Mouse (Mus musculus) right cerebral cortex, postnatal 14 days (tissue): Measurements from ENCODE around the gene Gm17428.
A peak's percentile ranks its signal among the peaks of the same experiment; 100 is the strongest.
"Not testable (repeated sequence)": the region's sequence is repeated elsewhere in the genome, so short reads cannot be mapped to it uniquely, and the experiment has no call there.

ENCODE experiments used
- DNase-seq: peaks from one replicate; pipeline ENCODE4 v3.0.0; 2022

Gm17428 gene

GRCm38 (mm10) chr14:54976633-54977032 lies at the start of gene Gm17428:
Gene Gm17428 (plus strand): TSS chr14:54976933.
- DNase-seq: no peak

GRCm38 (mm10) chr14:54927296-54927695 lies 49.4 kb upstream of the Gm17428 start:
- no peak for DNase-seq

DNA sequence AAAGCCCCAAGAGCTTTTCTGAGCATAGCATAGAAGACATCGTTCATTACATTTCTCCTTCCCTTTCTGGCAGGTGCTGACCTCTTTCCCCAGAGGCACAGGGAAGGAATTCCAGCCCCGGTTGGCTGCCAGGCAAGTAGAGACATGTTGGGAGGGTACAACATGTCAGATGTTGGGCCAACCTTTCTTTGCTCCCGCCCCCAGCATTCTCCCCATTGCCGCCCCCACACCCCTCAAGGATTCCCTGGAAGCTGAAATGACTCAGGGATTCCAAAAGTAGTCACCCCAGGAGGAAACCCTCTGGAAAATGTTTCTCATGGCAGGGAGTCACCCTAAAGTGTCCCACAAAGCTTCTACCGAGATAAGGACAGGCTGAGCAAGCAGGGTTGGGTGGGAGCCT lies 46.9 kb upstream of the Gm17428 start:
- DNase-seq: no peak

GRCm38 (mm10) chr14:54930431-54930830 lies 46.3 kb upstream of the Gm17428 start:
- DNase-seq: no peak

GRCm38 (mm10) chr14:54932645-54933150 lies 44.0 kb upstream of the Gm17428 start, which contains the start of gene Il25:
Gene Il25 (plus strand): TSS chr14:54932695.
- no peak for DNase-seq

DNA sequence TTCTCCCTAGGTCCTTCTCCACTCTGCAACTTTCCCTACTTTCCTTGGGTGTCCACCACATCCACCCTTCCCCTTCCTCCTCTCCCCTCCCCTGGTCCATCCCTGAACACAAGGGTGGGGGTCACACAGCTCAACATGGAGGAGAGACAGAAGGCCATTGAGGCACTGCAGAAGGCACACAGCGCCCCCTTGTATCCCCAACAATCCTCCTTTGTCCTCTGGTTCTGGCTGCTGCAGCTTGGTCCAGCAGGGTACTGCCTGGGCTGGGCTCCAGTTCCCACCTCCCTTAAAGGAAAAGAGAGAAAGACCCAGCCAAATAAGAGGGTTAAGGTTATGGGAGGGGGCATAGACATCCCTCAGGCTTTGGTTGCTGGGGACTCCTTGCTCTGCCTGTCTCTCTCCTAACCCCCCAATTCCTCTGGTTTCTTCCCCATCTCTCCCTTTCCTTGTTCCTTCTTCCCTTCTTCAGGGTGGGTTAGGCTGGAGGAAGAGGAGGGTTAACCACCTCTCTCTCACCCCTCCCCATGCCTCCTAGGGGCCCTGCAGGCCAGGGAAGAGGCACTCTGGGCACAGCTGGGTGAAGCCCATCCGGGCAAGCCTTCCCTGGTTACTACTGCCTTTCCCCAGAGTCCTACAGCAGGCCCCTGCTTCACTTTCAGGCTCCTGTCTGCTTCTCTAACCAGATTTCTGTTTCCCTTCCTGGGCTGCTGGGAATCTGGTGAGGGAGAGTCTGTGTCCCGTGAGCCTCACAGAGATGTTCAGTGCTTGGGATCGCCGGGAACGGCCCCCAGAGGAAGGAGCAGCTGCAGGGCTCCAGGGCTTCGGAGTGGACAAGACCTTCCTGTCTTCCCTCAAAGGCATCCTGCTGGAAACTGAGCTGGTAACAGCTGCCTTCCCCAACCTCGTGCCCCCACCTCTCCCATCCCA lies 40.6 kb upstream of the Gm17428 start, which contains the start of gene Cmtm5:
Cmtm5 (plus strand) TSS at position 358 of the 927 bp plus-strand sequence.
- peak; percentile 52 for DNase-seq

DNA sequence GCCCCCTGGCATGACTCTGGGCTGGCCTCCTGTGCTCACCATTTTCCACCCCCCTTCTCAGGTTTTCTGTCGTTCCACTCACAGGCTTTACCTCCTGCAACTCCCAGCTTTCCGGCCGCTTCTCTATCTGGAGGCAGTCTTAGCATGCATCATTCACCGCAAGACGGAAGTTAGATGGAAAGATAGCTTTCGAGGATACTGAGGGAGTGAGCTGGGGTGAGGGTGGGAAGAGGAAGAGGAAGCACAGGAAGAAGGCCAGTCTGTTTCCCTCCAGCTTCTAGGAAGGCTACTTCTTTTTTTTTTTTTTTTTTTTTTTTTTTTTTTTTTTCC lies 39.9 kb upstream of the Gm17428 start:
- no peak for DNase-seq

DNA sequence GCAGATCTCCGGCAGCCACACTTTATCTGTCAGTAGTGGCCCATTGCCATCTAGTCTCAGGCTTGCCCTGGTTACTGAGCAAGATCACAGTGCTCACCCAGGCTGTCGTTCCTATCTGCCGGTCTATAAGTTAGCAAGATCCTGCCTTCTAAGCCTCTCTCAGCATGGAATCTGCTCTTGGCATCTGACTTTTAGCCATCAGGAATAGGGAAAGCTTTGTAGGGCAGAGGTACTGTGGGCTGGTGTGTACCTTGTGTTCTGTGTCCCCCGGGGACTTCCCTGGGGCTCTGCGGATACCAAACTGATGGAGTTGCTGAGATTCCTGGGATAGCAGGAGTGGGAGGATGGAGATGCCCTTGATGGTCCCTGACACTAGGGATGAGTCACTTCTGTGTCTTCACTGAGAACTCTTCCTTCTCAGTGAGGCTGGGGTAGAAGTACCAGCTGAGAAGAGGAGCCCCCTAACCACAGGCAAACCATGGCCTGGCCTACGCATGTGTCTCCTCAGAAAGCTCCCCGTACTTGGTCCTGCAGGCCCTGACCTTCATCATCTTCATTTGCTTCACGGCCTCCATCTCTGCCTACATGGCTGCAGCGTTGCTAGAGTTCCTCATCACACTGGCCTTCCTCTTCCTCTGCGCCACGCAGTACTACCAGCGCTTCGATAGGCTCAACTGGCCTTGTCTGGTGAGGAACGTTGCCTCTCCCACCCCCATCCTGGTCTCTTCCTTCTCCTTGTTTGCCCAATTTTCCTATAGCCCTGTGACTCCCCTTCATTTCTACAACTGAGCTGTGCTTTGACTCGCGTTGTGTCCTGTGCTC lies 39.2 kb upstream of the Gm17428 start:
- no peak for DNase-seq

- DNase-seq: no peak
Measured at GRCm38 (mm10) chr14:54938431-54939219, 38.1 kb upstream of the Gm17428 start.

DNA sequence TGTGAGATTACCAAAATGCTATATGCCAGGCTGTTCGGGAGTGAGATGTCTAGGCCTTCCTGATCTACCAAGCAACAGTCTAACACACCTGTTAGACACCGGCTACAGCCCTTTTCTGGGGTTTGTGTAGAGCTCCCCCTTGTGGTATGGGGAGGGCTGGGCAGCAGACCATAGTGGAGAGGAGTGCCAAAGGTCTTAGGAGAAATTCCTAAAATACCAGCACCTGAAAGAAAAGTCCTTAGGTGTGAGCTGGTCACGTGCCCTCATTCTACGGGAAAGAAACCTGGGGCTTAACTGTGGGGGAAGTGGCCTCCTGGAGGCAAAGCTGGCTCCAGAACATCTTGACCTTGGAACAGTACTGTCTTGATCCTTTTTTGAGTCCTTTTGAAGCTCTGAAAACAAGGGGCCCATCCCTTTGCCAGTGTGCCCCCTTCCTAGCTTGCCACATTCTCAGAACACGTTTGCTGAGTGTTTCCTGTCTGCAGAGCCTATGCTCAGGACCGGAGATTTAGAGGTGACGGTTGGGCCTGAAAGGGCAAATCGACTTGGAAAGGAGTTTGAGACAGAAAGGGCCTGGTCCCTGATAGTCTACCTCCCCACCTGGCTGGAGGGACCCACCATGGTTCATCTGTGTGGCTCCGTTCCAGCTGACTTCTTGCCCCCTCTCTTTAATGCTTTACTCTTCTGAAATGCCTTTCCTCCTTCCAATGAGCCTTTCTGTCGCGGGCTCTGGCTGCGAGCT lies 37.1 kb upstream of the Gm17428 start:
- no peak for DNase-seq

- DNase-seq: no peak
Measured at GRCm38 (mm10) chr14:54940176-54940530, 36.6 kb upstream of the Gm17428 start.

- no peak for DNase-seq
Measured at GRCm38 (mm10) chr14:54941024-54941978, 35.4 kb upstream of the Gm17428 start.

DNA sequence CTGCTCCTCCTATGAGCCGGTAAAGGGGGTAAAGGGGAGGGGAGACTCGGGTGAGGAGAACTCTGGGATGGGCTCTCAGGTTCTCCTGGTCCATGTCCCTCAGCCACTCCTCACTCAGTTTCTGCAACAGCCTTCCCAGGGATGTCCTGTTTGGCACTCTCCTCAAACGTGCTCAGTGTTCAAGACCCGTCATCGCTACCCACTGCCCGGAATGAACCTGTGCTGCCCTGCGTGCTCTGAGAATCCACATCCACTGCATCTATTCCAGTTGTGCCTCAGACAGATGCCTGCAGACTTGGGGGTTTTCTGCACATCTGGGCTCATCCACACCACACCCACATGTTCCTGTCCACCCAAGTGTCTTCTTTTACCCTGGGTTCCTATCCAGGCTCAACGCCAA lies 34.3 kb upstream of the Gm17428 start:
- DNase-seq: no peak

DNA sequence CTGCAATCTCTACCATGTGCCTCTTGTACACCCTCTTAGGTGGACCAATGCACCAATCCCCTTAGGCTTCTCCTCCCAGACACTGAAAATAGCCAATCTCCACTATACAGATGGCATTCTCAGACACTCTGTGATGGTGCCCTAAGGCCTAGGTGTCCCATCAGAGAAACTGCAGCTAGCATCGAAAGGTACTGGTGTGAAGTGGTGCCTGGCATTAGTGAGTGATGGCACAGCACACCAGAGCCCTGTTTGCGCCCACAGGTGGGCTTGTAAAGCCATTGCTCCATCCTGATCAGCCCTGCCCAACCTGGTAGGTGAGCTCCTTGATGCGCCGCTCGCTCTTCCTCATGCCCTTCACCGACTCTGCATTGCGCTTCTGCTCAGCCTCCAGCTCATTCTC lies 32.8 kb upstream of the Gm17428 start:
- no peak for DNase-seq

GRCm38 (mm10) chr14:54944939-54945338 lies 31.8 kb upstream of the Gm17428 start:
- DNase-seq: no peak

DNA sequence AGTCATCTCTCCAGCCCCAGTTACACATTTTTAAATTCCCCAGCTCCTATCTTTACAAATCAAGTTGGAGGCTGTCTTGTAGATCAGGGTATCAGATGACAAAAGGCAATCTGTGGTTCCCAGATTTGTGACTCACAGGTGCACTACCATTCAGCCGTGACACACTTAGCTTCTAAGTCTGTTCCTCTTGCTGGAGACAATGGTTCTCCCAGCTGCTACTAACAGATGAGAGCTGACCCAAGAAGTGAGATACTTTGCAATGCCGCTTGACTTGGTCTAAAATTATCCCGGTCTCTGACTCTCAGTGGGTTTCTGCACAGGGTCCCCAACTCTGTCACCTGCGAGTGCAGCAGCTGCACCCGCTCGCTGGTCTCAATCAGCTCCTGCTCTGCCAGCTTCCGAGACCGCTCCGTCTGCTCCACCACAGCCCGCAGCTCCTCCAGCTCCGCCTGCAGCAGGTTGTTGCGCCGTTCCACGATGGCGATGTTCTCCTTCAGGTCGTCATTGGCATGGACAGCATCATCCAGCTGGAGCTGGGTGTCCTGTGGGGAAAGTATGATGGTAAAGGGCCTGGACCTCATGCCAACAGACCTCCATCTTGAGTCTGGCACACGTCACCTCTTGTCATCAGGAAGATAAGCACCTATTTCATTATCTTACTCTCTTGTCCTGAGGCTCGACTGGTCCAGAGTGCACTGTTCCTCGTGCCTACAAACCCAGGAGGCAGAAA lies 30.6 kb upstream of the Gm17428 start:
- DNase-seq: no peak

DNA sequence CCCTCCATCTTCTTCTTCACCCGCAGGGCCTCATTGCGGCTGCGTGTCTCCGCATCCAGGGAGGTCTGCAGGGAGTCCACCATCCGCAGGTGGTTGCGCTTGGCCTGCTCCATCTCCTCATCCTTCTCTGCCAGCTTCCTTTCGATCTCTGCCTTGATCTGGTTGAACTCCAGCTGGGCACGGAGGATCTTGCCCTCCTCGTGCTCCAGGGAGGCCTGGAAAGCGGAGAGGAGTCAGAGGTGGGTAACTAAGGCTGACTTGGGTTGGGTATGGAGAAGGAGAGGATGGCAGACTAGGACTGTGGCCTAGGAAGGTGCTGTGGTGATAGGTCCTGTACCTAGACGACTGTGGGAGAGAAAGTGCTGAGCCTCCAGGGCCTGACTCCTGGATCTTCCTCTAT lies 29.7 kb upstream of the Gm17428 start:
- DNase-seq: not testable (repeated sequence)

DNA sequence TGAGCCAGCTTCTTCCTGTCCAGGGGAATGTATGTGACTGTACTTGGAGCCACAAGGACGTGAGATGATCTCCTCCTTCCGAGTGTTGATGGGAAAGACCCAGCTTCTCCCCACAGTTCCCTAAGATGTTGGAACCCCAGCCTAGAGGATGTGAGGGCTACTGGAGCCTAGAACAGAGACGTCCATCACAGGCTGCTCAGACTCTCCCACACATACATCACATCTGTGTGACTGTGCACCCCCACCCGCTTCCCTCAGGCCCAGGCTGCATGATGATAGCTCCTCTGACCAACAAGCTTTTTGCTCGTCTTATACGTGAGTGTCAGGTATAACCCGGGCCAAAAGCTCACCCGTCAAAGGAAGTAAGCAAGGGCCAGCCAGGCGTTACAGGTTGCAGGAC lies 28.0 kb upstream of the Gm17428 start:
- no peak for DNase-seq

GRCm38 (mm10) chr14:54950493-54950892 lies 26.2 kb upstream of the Gm17428 start:
- no peak for DNase-seq

- DNase-seq: no peak
Measured at GRCm38 (mm10) chr14:54951587-54951986, 25.1 kb upstream of the Gm17428 start.
